Mouse (Mus musculus) CD4-positive, CD25-positive, alpha-beta regulatory T cell, adult 2 months (primary cell): ENCODE results near the gene Ccdc155.

Source experiments
- DNase-seq: peaks from one replicate; pipeline ENCODE4 v3.0.0-alpha.2; 2012; ENCODE audit warnings: low read depth, low spot score

Ccdc155 gene

GRCm38 (mm10) chr7:45204380-45205143 is at the start of gene Ccdc155:
Gene Ccdc155 (minus strand): TSS chr7:45204892.
- peak; percentile 97 for DNase-seq

DNA sequence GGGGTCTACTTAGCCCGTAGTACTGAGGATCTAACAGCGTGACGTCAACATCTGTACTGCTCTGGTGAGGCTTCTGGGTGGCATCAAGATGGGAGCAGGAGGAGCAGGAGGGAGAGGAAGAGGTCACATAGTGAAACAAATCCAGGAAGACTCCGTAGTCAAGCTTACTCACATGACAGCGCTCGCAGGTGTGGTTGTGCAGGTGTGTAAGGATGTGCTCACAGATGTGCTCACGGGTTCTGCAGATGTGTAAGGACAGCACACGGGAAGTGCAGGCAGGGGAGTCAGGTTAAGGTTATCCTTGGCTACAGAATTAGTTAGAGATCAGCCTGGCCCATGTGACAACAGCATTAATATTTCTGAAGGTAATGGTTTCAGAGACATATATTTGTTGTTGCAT is 49.1 kb upstream of the Ccdc155 start:
- DNase-seq, result no peak

DNA sequence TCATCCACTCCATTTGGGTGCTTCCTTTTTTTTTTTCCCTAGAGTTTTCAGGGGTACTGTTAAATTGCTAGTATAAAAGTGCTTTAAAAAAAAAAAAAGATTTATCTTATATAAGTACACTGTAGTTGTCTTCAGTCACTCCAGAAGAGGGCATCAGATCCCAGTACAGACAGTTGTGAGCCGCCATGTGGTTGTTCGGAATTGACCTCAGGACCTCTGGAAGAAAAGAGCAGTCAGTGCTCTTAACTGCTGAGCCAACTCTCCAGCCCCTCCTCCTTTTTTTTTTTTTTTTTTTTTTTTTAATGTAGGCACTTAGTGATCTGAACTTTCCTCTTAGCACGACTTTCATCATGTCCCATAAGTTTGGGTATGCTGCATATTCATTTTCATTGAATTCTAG is 43.0 kb upstream of the Ccdc155 start:
- peak; percentile 37 for DNase-seq

- no peak for DNase-seq
Measured at GRCm38 (mm10) chr7:45241389-45241749, 36.7 kb upstream of the Ccdc155 start.

GRCm38 (mm10) chr7:45240633-45241388 is 36.1 kb upstream of the Ccdc155 start, which contains the start of gene Slc6a16:
Gene Slc6a16 (plus strand): TSS chr7:45241085.
- DNase-seq, result no peak

- DNase-seq, result no peak
Measured at GRCm38 (mm10) chr7:45240109-45240508, 35.4 kb upstream of the Ccdc155 start.

GRCm38 (mm10) chr7:45238723-45239496 is 34.2 kb upstream of the Ccdc155 start, which contains the start of gene Cd37:
Gene Cd37 (minus strand): TSS chr7:45239115.
- peak; percentile 92 for DNase-seq

DNA sequence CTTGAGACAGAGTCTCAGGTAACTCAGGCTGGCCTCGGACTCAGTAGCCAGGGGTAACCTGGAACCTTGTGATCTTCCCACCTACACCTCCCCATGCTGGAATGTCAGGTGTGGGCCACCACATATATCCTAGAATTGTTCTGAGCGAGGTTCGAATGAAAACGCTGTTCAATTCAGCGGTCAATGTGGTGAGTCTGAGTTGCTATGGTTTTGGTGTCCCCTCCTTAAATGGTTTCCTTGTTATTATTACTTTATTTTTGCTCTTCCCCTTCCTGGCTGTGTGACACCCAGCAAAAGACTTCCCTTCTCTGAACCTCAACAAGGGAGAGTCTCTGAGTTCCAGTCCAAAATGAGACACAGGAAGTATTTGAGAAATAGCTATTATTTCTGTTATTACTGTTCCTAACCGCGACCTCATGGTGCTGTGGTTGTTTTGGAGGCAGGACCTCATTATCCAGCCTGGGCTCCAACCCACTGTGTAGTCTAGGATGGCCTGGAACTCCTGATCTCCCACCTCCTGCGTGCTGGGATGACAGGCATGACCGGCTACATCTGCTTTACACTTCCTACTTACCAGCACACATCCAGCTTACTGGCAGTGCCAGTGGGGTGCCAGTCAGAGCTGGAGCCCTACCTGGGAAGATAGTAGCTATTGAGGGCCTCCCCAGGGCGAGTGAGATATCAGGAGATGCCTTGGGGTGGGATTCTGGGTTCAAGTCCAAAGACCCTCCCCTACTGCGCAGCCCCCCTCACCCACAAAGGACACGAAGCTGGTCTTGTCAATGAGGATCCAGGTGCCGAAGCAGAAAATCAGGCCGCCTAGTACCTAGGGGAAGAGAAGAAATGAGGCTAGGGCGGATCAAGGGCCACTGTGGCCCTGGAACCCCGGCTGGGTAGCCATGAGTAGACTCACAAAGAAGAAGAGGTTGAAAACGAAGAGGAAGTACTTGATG is 33.3 kb upstream of the Ccdc155 start:
- peak; percentile 34 for DNase-seq

DNA sequence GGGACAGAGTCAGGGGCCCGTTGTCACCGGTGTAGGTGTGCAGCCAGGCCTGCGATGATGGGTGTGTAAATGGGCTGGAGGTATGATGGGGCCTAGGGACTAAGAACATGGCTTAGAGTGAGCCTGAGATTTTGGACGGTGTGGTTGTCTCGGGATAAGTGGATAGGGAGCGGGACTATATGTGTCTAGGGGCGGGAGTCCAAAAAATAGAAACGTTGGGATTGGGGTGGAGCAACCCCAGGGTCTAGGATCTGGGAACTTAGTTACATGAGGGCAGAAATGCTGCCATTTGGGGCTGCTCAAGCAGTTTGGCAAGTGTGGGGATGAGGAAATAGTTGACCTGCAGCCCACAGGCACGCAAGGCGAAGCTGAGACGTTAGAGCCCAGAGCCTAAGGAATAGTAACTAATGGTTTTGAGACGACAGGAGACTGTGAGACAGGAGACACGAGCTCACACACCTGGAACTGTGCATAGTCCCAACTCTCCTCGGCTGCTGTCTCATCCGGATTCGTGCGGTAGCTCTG is 31.0 kb upstream of the Ccdc155 start:
- no peak for DNase-seq

DNA sequence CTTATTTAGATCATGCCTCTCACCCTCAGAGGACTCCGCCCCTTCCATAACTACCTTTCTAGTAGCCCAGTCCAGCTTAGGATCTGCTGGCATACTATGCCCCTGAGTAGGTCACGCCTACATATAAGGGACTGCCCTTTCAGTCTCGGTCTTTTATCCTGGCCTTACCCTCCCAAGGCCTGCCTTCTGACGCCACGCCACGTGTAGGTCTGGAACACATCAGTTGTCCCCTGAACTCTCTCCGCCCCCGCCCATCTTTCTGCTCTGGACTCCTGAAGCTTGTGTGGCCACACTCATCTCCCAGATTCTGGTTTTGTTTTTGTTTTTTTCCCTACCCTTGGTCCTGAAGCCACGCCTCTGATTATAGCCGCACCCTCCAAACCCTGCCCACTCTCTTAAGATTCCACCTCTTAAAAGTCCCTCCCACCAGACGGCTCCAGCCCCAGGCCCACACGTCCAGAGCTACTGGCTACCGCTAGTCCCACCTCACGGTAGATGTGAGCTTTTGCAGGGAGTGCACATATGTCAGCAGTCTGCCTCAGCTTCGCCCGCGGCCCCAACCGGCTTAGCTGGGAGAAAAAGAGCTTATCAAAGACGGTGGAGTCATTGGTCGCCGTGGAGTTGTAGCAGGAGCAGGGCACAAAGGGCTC is 30.4 kb upstream of the Ccdc155 start:
- DNase-seq, result no peak

DNA sequence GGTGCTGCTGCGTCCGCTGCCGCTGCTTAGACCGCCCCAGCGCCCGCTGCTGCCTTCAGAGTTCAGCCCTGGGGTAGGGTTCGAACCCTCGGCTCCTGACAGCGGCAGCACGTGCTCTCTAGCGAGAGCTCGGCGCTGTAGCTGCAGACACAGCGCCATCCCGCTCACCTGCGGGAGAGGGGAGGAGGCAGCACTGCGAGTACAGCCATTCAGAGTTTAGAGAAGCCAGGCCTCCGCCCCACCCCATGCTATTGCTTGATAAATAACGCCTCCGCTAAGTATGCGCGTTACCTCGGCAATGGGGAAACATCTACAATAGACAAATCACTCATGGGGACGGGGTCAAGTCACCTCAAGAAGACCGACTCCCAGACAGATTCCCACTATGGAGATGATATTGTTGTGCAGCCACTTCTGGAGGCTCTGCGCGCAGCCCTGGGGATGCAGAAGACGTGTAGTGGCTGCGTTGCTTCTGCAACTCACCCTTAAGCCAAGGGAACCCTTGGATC is 29.7 kb upstream of the Ccdc155 start:
- DNase-seq, result no peak

DNA sequence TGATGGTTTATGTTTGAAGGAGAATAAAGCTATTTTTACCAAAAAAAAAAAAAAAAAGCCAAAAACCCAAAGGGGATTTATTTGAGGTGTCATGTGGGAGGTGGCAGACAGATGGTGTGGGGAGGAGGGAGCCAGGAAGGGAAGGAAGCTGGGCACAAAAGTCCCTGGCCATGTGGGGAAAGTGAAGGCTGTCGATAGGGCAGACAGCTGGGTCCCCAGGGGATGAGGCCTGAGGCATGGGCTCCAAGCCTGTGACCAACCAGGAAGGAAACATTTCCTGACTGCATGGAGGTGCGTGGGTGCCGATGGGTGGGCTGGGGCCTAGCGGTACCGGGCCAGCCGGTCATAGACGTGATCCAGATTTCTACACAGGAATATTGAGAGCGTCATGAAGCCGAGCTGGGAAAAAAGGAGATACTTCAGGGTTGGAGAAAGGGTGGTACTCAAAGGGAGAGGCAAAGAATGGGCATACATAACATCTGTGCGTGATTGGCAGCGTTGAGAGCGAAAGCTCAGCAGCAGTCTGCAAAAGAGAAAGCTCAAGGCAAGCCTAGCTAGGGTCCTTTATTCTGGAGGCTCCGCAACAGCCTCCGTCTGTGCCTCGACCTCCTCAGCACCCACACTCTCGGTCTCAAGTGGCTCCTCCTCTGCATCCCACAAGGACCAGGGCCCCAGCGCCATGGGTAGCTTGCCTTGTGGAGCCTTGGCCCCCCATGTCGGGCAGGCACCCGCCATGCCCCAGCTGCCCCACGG is 29.1 kb upstream of the Ccdc155 start:
- no peak for DNase-seq

GRCm38 (mm10) chr7:45232716-45233465 is 28.2 kb upstream of the Ccdc155 start:
- no peak for DNase-seq

DNA sequence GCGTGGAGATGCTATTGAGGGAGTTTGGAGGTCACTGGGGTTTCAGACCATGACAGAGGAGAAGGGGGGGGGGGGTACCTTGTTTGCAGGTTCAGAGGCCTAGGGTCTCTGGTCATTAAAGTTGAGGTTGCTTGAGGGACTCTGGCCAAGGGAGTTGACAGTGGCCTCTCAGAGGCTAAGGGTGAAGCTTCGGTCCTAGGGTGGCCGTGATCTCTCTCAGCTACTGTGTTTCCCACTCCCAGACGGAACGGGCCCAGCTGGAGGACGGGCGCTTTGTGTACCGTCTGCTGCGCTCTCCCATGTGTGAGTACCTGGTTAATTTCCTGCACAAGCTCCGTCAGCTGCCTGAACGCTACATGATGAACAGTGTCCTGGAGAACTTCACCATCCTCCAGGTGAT is 27.2 kb upstream of the Ccdc155 start:
- DNase-seq, result no peak

DNA sequence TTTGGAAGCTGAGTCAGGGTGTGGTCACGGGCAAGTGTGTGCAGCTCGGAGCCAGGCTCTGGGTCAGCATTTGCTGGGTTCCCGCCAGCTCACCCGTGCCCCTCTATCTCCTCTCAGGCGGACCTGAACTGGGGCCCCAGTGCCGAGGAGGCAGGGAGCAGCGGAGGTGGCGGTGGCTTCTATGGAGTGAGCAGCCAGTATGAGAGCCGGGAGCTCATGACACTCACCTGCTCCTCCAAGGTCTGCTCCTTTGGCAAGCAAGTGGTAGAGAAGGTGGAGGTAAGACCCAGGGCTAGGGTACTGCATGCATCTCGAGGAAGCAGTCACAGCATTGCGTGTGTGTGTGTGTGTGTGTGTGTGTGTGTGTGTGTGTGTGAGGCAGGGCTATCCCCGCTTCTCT is 26.5 kb upstream of the Ccdc155 start:
- no peak for DNase-seq

- DNase-seq, result no peak
Measured at GRCm38 (mm10) chr7:45229459-45230203, 24.9 kb upstream of the Ccdc155 start.

DNA sequence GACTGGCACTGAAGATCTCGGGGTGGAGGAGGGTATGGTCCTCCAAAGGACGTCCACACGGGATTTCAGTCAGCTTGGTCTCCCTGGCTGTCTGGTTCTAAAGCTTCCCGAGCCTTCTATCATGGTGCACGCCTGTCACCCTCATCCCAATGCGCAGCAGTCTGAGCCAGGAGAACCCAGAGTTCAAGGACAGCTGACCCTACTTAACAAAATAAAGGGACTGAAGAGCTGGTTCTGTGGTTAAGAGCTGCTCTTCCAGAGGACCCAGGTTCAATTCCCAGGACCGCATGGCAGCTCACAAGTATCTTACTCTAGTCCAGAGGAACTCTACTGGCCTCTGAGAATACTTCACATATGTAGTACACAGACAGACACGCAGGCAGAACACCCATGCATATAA is 24.4 kb upstream of the Ccdc155 start:
- DNase-seq, result no peak

- DNase-seq, result no peak
Measured at GRCm38 (mm10) chr7:45228548-45228947, 23.9 kb upstream of the Ccdc155 start.
